Mouse (Mus musculus): ENCODE results near the gene Olfr98. TPM values are rescaled to one million over a fixed set of nuclear protein-coding genes. Genes with fewer than 3 reads are reported as not detected.
"Not testable (repeated sequence)": the region's sequence is repeated elsewhere in the genome, so short reads cannot be mapped to it uniquely, and the experiment has no call there.

Gene Olfr98
- total RNA-seq (2021) = not detected
- long read RNA-seq, experiment 1 = 0 reads
- long read RNA-seq, experiment 2 = 0 reads

DNA sequence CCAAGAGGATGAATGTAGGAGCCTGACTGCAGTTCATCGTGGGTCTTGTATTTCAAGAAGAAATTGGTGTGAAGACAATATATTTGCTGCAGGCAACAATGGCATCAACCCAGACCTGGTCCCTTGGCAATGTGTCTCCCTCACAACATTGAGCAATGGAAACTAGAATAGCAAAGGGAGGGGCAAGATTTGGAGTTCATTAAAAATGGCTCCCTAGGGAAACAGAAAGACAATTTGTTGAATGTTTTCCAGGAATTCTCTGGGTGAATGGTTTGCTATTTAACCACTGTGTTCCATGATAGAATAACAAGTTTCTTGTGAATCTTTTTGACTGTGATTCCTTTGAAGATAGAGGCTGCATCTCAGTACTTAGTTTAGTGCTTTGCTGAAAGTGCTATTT, at the start of gene Olfr98:
Gene Olfr98, minus strand, starts transcription at position 124 of the 400 bp plus-strand sequence.
- intact Hi-C loops (cut with DNase I) = no loop called here
- no peak for DNase-seq

DNA sequence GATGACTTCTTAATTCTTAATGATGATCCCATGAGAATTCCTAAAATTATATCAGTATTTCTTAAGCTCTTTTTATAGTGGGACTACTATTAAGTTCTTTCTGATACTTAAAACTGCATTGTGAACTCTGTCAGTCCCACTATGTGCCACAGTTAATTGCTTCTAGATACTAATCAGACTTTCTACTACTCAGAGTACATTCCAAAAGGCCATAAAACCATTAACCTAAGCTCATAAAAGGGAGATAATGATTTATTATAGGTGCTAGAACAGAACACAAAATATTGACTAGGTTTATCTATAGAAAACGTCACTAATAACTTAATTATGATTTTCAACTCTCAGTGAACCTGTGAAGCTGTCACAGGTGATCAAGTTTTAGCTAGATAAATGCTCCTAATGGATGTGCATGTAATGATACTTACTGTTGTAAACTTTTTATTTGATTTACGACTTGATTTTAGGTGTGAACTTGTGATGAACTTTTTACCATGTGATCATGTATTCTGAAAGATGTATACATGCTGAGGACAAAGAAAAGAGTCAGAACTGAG, 46.7 kb upstream of the Olfr98 start:
- no peak for DNase-seq
- intact Hi-C loops (cut with DNase I) = no loop called here

GRCm38 (mm10) chr17:37308483-37308882, 44.9 kb upstream of the Olfr98 start:
- DNase-seq = no peak
- intact Hi-C loops (cut with DNase I) = no loop called here

DNA sequence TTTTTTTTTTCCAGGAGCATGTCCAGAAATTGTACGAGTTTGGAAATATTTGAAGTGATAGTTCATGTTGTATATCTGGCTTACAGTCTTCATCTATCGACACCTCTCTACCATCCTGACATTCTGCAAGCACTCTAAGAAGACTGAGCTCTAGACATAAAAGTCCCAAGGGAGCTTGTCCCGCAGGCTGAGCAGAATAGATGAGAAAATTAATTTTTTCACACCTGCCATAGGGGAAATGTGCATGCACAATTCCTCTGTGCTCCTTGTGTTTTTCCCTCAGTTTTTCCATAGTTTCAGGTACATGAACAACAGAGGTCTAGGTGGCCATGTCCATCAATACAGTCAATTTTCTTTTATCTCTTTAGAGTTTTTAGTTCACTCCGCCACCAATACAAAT, 40.7 kb upstream of the Olfr98 start, which contains the start of gene Olfr101:
Gene Olfr101, minus strand, starts transcription at position 101 of the 400 bp plus-strand sequence.
- intact Hi-C loops (cut with DNase I) = no loop called here

GRCm38 (mm10) chr17:37283360-37283759, 19.8 kb upstream of the Olfr98 start, which contains the start of gene Olfr99:
Olfr99 (minus strand) TSS chr17:37283460.
- DNase-seq = no peak
- intact Hi-C loops (cut with DNase I) = no loop called here

More for the DNA sequence above, 40.7 kb upstream of the Olfr98 start, which contains the start of gene Olfr101:
- DNase-seq = no peak

DNA sequence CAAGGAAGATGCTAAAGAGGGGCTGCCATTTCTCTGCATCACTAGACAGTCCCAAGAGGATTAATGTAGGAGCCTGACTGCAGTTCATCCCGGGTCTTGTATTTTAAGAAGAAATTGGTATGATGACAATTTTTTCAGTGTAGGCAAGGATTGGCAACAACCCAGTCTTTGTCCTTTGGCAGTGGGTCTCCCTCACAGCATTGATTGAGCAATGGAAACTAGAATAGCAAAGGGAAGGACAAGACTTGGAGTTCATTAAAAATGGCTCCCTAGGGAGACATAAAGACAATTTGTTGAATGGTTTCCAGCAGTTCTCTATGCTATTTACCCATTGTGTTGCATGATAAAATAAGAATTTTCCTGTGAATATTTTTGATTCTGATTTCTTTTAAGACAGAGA, 16.8 kb upstream of the Olfr98 start:
- no peak for DNase-seq
- intact Hi-C loops (cut with DNase I) = no loop called here

GRCm38 (mm10) chr17:37276573-37276972, 13.0 kb upstream of the Olfr98 start:
- intact Hi-C loops (cut with DNase I) = no loop called here
- DNase-seq = no peak

- intact Hi-C loops (cut with DNase I) = no loop called here
- DNase-seq = no peak
These were observed 12.2 kb upstream of the Olfr98 start for GRCm38 (mm10) chr17:37275626-37276248.

DNA sequence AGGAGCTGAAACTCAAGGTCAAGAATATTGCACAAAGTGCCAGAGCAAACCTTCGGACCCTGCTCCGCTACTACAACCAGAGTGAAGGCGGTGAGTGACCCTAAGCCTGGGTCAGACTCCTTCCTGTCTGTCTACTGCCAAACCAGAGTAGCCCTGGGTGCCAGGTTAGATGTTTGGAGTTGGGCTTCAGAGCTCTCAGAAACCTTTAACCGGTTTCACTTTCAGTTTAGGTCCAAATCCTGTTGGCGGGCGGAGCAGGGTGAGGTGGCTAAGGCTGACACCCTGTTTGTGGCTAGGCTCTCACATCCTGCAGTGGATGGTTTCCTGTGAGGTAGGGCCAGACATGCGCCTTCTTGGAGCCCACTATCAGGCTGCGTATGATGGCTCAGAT, 7.1 kb upstream of the Olfr98 start:
- intact Hi-C loops (cut with DNase I) = no loop called here
- DNase-seq = peak; percentile 15 to 53

DNA sequence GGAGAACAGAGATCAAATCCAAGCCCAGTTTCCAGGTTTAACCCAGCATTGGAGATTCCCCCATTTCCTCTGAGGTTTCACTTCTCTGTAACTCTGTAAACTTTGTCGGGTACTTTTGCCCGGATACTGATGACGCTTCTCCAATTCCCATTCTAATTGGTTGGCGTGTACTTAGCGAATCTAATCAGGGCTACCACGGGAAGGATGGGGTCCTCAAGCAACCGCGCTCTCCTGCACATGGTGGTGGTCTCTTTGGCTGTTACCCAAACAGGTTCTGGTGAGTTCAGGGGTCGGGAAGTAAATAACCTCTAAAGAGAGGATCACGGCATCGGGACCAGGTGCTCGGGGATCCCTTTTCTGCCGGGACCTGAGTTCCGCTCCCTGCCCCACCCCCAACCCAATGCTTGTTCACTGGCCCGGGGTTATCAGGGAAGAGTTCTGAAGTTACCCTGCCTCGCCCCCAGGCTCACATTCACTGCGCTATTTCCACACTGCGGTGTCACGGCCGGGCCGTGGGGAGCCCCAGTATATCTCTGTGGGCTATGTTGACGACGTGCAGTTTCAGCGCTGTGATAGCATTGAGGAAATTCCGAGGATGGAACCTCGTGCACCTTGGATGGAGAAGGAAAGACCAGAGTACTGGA, 6.6 kb upstream of the Olfr98 start, which contains the start of gene H2-M3:
Gene H2-M3, plus strand, starts transcription at position 163 of the 644 bp plus-strand sequence.
- intact Hi-C loops (cut with DNase I) = no loop called here
- DNase-seq = peak; percentile 74 to 83

DNA sequence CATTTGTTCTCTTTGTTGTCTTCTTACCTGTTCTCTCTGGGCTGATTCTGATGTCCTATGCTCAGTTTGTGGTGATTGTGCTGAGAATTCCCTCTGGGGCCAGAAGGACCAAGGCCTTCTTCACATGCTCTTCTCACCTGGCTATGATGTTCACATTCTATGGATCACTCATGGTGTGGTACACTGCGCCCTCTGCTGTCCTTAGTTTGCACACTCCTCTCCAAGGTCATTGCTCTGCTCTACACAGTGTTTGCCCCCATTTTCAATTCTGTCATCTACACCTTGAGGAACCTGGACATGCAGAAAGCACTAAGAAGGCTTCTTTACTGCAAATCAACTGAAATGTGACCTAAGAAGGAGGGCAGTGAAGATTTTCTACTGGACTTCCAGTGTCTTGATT, 13.0 kb downstream of the Olfr98 start:
- intact Hi-C loops (cut with DNase I) = no loop called here
- no peak for DNase-seq

DNA sequence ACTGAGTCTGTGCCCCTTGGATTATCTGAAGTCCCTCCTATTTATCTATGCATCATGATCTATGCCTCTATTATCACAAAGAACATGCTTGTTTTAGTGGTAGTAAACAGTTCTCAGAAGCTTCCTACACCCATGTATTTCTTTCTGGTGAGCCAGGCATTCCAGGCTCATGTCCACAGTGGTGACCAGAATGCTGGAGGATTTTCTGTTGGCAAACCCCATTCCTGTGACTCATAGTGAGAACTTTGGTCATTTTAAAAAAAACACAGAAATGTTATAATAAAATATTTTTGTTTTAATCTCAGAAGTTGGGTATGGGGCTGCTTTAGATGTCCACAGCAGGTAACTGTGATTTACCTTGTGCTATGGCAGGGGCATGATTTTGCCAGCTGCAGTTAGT, 14.1 kb downstream of the Olfr98 start:
- DNase-seq = no peak
- intact Hi-C loops (cut with DNase I) = no loop called here

GRCm38 (mm10) chr17:37246715-37247114, 16.8 kb downstream of the Olfr98 start:
- intact Hi-C loops (cut with DNase I) = no loop called here
- no peak for DNase-seq

- DNase-seq = no peak
- intact Hi-C loops (cut with DNase I) = no loop called here
These were observed 21.4 kb downstream of the Olfr98 start for GRCm38 (mm10) chr17:37242198-37242597.

GRCm38 (mm10) chr17:37237230-37237629, 26.3 kb downstream of the Olfr98 start, which contains the start of gene Olfr97:
Olfr97 (minus strand) TSS chr17:37237330.
- intact Hi-C loops (cut with DNase I); DNase-seq: not testable (repeated sequence)

- no peak for DNase-seq
- intact Hi-C loops (cut with DNase I) = no loop called here
These were observed 41.7 kb downstream of the Olfr98 start for GRCm38 (mm10) chr17:37221879-37222278.

DNA sequence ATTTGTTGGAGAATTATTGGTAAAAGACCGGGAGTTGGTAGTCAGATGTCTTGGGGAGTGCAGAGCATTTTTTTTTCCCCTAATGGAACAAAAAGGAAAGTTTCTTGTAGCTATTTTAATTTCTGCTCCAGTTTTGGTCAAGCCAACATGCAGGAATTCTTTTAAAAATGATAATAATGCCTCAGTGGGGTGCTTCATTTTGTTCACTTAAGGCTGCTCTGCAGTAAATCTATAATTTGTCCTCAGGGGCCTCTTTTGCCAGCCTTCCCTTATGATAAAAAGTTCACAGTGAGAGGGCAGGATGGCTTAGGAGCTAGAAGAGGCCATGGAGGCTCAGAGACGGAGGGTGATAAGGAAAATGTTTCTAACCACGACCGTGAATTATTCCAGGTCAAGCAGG, 43.7 kb downstream of the Olfr98 start, which contains the start of gene Olfr96:
Gene Olfr96, plus strand, starts transcription at position 301 of the 400 bp plus-strand sequence.
- intact Hi-C loops (cut with DNase I) = no loop called here
- DNase-seq = no peak

- DNase-seq = peak in 1 of 2 experiments; percentile 31
- intact Hi-C loops (cut with DNase I) = no loop called here
These were observed 45.1 kb downstream of the Olfr98 start for GRCm38 (mm10) chr17:37218486-37218885.

DNA sequence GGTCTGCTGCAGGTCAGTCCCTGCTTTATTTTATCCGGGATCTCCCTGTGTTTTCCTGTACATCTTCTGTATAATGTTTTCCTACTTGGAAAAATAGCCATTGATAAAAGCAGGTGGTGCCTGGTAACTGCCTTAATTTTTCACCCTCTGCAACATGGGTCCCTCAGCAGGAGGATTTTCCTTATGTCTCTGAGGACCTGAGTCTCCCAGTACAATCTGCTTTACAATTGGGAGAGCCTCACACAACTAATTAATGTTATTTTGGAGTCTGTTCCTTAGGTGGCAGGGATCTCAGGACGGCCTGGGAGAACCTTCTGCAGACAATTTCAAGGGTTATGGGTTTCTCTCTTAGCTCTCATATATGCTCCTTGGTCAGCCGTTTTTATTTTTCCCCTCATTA, 50.5 kb downstream of the Olfr98 start, which contains the start of gene Olfr95:
Gene Olfr95, minus strand, starts transcription at position 101 of the 400 bp plus-strand sequence.
- intact Hi-C loops (cut with DNase I) = no loop called here
- no peak for DNase-seq
